In the genomic region with DNA sequence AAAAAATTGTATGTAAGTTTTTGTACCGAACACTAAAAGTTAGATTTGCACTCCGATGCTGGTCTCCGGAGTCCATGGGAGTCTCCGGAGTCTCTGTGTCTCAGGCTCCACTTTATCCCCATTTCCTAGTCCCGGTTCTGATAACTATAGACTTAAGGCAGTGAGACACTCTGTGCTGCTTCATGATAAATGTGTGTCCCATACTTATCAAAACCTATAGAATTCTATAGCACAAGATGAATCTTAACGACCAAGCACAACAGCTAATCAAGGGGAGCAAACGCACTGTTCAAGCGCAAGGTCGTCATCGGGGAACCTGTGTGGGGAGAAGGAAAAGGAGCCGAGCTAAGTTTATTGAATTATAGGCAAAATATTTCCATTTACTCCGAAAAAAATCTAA, we compare ENCODE assay signal across 12 mouse cellular contexts.
DNase-seq lines count a peak whose midpoint lies in the region; ATAC-seq and TF ChIP-seq lines count a peak whose summit lies in the region.
"Had no signal": no experiment of that assay in that cellular context is flagged by ENCODE, and none has a peak within 500 bp of the region (broad histone marks: within the 10 kb centered on the region; RNA-seq: fewer than 3 reads in every experiment).

No protein-coding gene starts in this region.

- no peak for TF ChIP-seq POLR2A in kidney, adult 2 months (IDR thresholded peaks at IDR 0.05; ENCODE audit: low read depth, low read length)

- no peak overlapping the region for H3K4me2 ChIP-seq in forebrain, embryonic 13.5 days
- H3K4me2 ChIP-seq in kidney, embryonic 14.5 days (replicated peaks; ENCODE audit: low read depth, low read length) = peak overlapping the region; percentile 34
- peak overlapping the region; percentile 35 for H3K4me2 ChIP-seq in intestine, embryonic 16.5 days (ENCODE audit: low read depth, low read length)
- H3K4me2 ChIP-seq: hindbrain, embryonic 14.5 days had no signal

- no peak overlapping the region for H3K27ac ChIP-seq in forebrain, embryonic 10.5 days
- H3K27ac ChIP-seq in forebrain, embryonic 13.5 days = no peak overlapping the region
- no peak overlapping the region for H3K27ac ChIP-seq in kidney, embryonic 14.5 days (ENCODE audit: low read depth, low read length)
- no peak overlapping the region for H3K27ac ChIP-seq in kidney, adult 2 months (ENCODE audit: insufficient read depth, low read depth, low read length)
- H3K27ac ChIP-seq in intestine, embryonic 16.5 days (ENCODE audit: low read length) = no peak overlapping the region
- H3K27ac ChIP-seq: hindbrain, embryonic 14.5 days had no signal

- H3K36me3 ChIP-seq in forebrain, embryonic 10.5 days (replicated peaks) = no peaks in the 10 kb centered on the region
- no peaks in the 10 kb centered on the region; the same call in 1 of the 2 replicates for H3K36me3 ChIP-seq in forebrain, embryonic 13.5 days (ENCODE audit: poor library complexity, severe bottlenecking)
- H3K36me3 ChIP-seq in kidney, embryonic 14.5 days (ENCODE audit: control insufficient read depth, insufficient read depth, low read length) = no peaks in the 10 kb centered on the region
- H3K36me3 ChIP-seq in kidney, adult 2 months (ENCODE audit: control insufficient read depth, insufficient read depth, low read length) = no peaks in the 10 kb centered on the region
- H3K36me3 ChIP-seq in E14TG2a.4 (ENCODE audit: insufficient read depth, low read length) = peaks cover 8% of the 10 kb centered on the region
- no peaks in the 10 kb centered on the region for H3K36me3 ChIP-seq in intestine, embryonic 16.5 days (ENCODE audit: control insufficient read depth, insufficient read depth, low read length)

- no peak for ATAC-seq in forebrain, embryonic 13.5 days
- ATAC-seq in kidney, embryonic 14.5 days (ENCODE audit: low FRiP score, low TSS enrichment) = no peak
- ATAC-seq in intestine, embryonic 16.5 days = no peak

- no peak for TF ChIP-seq CTCF in kidney, adult 2 months (conservative IDR thresholded peaks at IDR 0.05; ENCODE audit: insufficient read depth, insufficient read length, low read depth, low read length)
- no peak for TF ChIP-seq CTCF in E14TG2a.4 (conservative IDR thresholded peaks at IDR 0.05; ENCODE audit: low read length)

- no peaks in the 10 kb centered on the region for H3K9me3 ChIP-seq in forebrain, embryonic 10.5 days
- H3K9me3 ChIP-seq in forebrain, embryonic 13.5 days (replicated peaks) = no peaks in the 10 kb centered on the region; the same call in 1 of the 2 replicates
- no peaks in the 10 kb centered on the region for H3K9me3 ChIP-seq in kidney, embryonic 14.5 days (ENCODE audit: control insufficient read depth, low read length)
- H3K9me3 ChIP-seq in E14TG2a.4 (ENCODE audit: low read length) = peaks cover 10% of the 10 kb centered on the region
- no peaks in the 10 kb centered on the region for H3K9me3 ChIP-seq in intestine, embryonic 16.5 days (ENCODE audit: control insufficient read depth, low read length)

- WGBS in forebrain, embryonic 10.5 days = 37% methylated on average over 12 of the region's 12 CpGs
- 36% methylated on average over 12 of the region's 12 CpGs for WGBS in forebrain, embryonic 13.5 days
- WGBS in kidney, embryonic 14.5 days = 47% methylated on average over 12 of the region's 12 CpGs
- WGBS in kidney, adult 2 months = 71% methylated on average over 12 of the region's 12 CpGs
- 47% methylated on average over 12 of the region's 12 CpGs for WGBS in intestine, embryonic 16.5 days

- DNase-seq in forebrain, embryonic 10.5 days (ENCODE audit: extremely low spot score, low spot score) = no peak
- DNase-seq in kidney, adult 2 months = no peak
- DNase-seq in layer of hippocampus, postnatal 14 days (ENCODE audit: low spot score in 2 of 2) = no peak
- DNase-seq in spleen, postnatal 36 days (ENCODE audit: low spot score in 2 of 2) = no peak
- DNase-seq: cerebellum, adult 9-11 months; thymus, postnatal 4 days had no signal

- peaks cover 55% of the 10 kb centered on the region for H3K4me1 ChIP-seq in forebrain, embryonic 10.5 days
- H3K4me1 ChIP-seq in forebrain, embryonic 13.5 days = peaks cover 41% of the 10 kb centered on the region
- peaks cover 4% of the 10 kb centered on the region; the same call in 1 of the 2 replicates for H3K4me1 ChIP-seq in kidney, embryonic 14.5 days (ENCODE audit: control insufficient read depth, insufficient read depth, low read length)
- H3K4me1 ChIP-seq in kidney, adult 2 months (ENCODE audit: control insufficient read depth, insufficient read depth, low read length) = no peaks in the 10 kb centered on the region
- peaks cover 36% of the 10 kb centered on the region for H3K4me1 ChIP-seq in E14TG2a.4 (replicated peaks; ENCODE audit: low read depth, low read length)
- peaks cover 26% of the 10 kb centered on the region for H3K4me1 ChIP-seq in intestine, embryonic 16.5 days (ENCODE audit: control insufficient read depth, insufficient read depth, low read length)

- H3K27me3 ChIP-seq in forebrain, embryonic 10.5 days (ENCODE audit: poor library complexity, severe bottlenecking) = peaks cover 75% of the 10 kb centered on the region
- H3K27me3 ChIP-seq in forebrain, embryonic 13.5 days = peaks cover 32% of the 10 kb centered on the region
- H3K27me3 ChIP-seq in kidney, embryonic 14.5 days (ENCODE audit: control insufficient read depth, insufficient read depth, low read length) = peaks cover 18% of the 10 kb centered on the region
- no peaks in the 10 kb centered on the region; the same call in 1 of the 2 replicates for H3K27me3 ChIP-seq in kidney, adult 2 months (replicated peaks; ENCODE audit: control insufficient read depth, insufficient read depth, low read length)
- peaks cover 9% of the 10 kb centered on the region; the same call in 1 of the 2 replicates for H3K27me3 ChIP-seq in E14TG2a.4 (ENCODE audit: insufficient read depth, low read length)
- H3K27me3 ChIP-seq in intestine, embryonic 16.5 days (replicated peaks; ENCODE audit: control insufficient read depth, insufficient read depth, low read length) = no peaks in the 10 kb centered on the region; the same call in none of the 2 replicates

- peak overlapping the region; percentile 4; the same call in 1 of the 2 replicates for H3K4me3 ChIP-seq in forebrain, embryonic 10.5 days
- no peak overlapping the region for H3K4me3 ChIP-seq in forebrain, embryonic 13.5 days
- peak overlapping the region; percentile 13 for H3K4me3 ChIP-seq in kidney, embryonic 14.5 days (ENCODE audit: low read length)
- H3K4me3 ChIP-seq in kidney, adult 2 months (ENCODE audit: insufficient read depth, low read depth, low read length) = no peak overlapping the region
- peak overlapping the region; percentile 63 for H3K4me3 ChIP-seq in E14TG2a.4 (replicated peaks; ENCODE audit: low read length)
- H3K4me3 ChIP-seq in intestine, embryonic 16.5 days (ENCODE audit: low read length) = no peak overlapping the region
- H3K4me3 ChIP-seq: erythroblast, embryonic 14.5 days had no signal

- H3K9ac ChIP-seq in forebrain, embryonic 13.5 days = no peak overlapping the region
- 0 out of 2 replicates have a peak overlapping the region, but pooled peaks have one; percentile 0 for H3K9ac ChIP-seq in kidney, embryonic 14.5 days (ENCODE audit: low read depth, low read length)
- H3K9ac ChIP-seq in intestine, embryonic 16.5 days (ENCODE audit: low read depth, low read length) = 0 out of 2 replicates have a peak overlapping the region, but pooled peaks have one; percentile 33
- H3K9ac ChIP-seq: hindbrain, embryonic 14.5 days had no signal

Comparison
In these comparisons a context has a peak if more than half of its experiments do, and no peak if none do; other contexts are left out.
1. H3K4me3 ChIP-seq: peak in forebrain, embryonic 10.5 days (single experiment), kidney, embryonic 14.5 days (single experiment) and E14TG2a.4 (single experiment); none in forebrain, embryonic 13.5 days (single experiment), kidney, adult 2 months (single experiment) and intestine, embryonic 16.5 days (single experiment).